Mouse (Mus musculus) spleen, adult 12 weeks (tissue): ENCODE measurements around the gene Chsy1.

Experiments
- DNase-seq: peaks from one replicate; pipeline ENCODE4 v3.0.0; 2022; ENCODE audit warnings: low spot score

Chsy1 gene

DNA sequence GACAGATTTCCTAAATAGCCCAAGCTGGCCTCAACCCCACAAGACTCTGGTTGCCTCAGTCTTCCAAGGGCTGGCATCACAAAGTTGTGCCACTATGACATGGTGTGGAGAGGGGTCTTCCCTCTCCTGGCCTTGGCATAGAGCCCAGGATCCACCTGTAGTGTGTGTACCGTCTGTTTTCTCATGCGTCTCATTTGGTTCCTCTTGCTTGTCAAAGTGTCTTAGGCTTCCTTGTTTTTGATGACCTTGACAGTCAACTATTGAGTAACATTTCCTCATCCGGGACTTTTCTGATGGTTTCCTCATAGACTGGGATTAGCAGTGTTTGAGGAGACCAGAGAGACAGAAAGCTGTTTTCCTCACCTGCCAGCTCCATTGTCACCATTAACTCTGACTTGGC, 30.8 kb downstream of the Chsy1 start:
- DNase-seq, result no peak

DNA sequence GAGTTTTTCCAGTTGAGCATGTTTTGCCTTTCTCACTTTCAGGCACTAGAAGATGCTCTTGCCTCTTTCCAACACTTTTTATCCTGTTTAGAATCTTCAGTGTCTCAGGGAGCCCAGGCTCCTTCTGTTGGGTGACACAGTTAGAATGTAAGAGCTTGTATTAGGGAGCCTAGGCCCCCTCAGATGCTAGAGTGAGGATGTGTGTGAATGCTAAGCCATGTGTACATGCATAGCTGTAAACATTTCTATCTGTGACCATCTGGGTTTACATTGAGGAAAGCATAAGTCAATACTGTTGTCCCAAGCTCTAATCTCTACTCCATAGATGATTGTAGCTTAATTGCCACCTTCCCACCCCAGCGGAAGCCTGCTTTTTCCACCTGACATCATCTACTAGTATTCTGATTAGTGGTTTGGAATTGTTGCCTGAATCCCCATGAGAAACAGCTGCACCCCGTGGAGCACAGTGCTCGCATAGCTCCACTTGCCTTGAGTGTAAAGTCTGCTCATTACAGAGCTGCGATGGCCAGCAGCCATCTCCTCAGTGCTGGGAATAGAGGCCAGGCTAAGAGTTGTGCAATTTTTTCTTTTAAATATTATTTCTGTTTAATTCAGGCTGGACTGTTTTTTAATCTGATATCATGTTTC, 31.7 kb downstream of the Chsy1 start:
- no peak for DNase-seq

DNA sequence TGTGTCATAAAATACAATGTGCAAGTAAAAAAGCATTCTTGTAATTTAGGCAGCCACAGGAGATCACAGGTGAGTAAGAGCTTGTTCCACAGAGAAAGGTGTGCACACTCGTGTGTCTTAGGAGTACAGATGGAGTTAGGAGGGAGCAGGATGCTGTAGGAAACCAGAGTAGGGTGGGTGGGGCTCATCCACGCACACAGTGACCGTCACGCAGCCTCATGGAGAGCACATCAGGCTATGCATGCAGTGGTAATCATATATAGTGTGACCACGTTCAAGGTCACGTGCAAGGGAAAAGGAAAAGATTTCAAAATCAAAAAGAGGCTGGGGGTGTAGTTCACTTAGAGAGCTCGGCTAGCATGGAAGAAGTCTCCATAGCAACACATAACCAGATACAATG, 33.2 kb downstream of the Chsy1 start:
- DNase-seq, result no peak

DNA sequence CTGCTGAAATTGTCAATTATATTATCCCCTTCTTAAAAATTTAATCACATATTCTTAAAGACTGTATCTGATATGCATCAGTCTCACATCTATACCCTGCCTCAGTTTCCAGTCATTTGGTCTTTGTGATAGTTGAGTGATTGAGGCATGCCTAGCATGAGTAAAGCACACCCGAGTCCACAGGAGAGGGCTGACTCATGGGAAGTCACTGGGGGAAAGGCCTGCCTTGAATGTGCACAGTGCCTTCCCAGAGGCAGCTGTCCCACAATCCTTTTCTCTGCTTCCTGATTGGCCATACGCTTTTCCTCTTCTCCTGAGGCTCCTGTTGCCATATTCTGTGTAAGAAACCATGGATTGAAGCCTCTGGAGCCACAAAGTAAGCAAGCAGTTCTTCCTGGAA, 35.2 kb downstream of the Chsy1 start:
- DNase-seq, result no peak

DNA sequence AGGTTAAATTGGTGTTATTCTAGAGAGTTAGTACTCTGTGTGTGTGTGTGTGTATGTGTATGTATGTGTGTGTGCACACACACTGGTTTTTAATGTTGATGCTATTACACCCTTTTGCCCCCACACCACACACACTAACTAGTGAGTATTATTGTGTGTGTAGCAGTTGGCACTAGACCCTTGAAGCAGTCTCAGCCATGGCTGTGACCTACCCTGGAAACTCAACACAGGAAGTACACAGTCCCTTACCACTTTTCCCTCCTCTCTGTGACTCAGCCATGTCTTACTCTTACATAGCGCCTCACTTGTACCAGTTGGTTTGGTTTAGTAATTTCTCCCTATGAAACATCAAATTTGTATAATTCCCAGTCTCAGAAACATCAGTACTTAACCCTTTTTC, 37.8 kb downstream of the Chsy1 start:
- no peak for DNase-seq

DNA sequence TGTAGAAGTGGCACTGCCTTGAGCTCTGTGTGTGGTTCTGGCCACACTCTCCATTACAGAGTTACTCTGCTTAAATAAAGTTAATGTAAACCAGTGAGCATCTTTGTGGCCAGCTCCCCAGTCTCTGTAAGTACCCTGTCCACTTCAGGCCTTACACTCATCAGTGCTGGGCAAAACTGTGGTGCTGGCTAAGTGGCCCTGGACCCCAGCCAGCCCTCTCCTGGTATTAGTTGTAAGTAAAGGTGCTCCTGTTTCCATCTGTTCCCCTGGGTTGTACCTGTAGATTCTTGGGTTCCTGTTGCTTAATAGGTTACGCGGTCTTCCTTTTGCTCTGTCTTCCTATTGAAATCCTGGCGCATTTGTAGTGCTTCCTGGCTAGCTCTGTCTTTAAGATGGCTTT, 38.5 kb downstream of the Chsy1 start:
- no peak for DNase-seq

DNA sequence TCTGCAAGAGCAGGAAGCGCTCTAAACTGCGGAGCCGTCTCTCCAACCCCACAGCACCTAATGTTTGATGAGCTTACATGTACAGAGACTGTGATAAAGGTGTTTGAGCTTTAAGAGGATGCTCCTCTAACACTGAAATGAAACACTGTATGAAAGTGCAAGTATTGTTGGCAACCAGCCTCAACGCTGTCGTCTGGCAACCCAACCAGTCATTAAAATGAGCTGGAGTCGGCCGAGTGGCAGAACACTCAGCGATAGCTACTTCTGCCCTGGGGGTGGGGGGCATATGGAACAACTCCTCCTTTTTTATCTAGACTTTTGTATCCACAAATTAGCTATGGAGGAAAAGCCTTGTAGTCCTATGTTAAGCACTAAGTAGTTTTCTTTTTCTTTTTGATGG, 40.2 kb downstream of the Chsy1 start:
- DNase-seq, result no peak

DNA sequence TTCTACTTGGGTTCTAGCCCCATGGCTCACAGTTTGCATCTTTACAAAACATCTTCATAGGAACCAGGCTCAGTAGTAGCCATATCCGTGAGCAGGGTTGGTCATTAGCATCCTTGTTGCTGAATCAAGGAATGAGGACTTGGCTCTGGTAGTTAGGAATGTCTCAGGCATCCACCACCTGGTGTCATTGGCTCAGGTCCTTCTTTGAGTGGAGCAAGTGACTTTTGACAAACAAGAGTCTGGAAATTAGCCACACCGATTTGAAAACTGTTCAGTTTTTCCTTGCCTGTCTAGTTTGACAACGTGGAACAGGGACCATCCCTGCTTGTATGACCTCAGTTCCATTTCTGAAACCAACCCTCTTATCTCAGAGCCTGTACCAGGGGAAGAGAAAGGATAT, 41.1 kb downstream of the Chsy1 start:
- DNase-seq, result no peak

DNA sequence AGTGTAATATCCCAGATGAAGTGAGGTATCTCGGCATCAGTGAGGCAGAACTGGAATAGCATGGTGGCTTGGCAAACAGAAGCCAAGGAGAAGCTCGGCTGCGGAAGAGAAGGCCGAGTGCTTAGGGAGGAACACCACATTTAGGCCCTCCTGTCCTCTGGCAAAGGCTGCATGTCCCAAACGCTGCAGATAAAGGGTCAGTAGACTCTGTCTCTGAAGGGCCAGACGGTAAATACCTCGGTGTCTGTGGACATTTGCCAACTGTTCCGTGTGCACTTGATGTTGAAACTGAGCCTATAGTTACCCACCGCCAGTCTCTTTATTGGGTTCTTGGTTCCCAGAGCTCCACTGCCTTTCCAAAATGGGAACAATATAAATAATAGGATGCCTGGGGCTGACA, 48.1 kb downstream of the Chsy1 start:
- DNase-seq, result no peak

DNA sequence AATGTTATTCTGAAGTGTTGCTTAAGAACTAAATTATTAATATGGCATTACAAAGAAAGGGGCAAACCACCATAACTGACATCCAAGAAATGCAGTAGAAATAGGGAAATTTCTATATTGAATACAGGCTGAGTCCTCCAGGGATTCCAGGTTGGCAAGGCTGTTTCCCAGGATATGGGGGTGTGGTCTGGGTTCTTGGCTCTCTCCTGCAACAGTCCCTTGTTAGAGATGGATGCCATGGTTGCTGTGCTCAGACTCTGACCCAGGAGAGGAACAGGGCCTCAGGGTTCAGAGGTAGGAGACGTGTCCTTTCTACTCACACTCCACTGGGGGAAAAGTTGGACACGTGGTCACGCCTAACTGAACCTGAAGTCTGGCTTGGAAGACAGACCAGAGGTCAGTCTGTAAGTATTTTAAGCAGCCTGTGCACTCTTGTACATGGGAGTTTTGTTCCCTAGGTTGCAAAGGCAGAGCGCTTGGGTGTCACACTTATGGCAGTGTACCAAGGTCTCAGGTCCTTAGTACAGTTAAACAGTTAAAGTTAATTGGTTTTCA, 48.6 kb downstream of the Chsy1 start:
- no peak for DNase-seq

DNA sequence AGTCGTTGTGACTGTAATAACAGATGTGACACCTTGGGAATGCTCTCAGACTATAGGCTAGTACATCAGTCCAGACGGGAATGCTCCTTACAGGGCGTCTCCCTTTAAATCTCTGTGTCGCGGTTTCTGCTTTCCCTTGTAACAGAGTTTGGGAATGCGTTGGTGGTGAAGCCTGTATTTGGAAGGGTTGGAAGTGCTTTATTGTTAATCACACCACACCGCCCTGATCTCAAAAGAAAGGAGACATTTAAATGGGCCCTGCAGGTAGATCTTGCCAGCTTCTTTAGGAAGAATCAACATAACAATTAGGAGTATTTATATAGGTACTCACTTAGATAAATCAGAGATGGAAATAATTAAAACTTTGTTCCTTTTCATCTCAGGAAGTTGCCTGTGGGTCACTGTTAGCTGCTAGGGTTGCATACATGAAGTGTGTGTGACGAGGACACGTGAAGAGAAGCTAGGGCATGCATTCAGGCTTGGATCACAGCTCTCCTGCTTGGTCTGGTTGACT, 49.4 kb downstream of the Chsy1 start:
- DNase-seq, result no peak

DNA sequence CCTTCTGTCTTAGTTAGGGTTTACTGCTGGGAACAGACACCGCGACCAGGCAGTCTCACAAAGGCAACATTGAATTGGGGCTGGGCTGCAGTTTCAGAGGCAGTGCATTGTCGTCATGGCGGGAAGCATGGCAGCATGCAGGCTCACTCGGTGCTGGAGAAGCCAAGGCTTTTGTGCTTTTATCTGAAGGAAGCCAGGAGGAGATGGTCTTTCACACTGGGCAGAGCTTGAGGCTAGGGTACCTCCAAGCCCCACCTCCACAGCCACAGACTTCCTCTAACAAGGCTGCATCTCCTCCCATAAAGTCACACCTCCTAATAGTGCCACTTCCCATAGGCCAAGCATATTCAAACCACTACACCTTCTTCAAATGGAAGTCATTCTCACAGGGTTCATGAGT, 50.6 kb downstream of the Chsy1 start:
- DNase-seq, result no peak

DNA sequence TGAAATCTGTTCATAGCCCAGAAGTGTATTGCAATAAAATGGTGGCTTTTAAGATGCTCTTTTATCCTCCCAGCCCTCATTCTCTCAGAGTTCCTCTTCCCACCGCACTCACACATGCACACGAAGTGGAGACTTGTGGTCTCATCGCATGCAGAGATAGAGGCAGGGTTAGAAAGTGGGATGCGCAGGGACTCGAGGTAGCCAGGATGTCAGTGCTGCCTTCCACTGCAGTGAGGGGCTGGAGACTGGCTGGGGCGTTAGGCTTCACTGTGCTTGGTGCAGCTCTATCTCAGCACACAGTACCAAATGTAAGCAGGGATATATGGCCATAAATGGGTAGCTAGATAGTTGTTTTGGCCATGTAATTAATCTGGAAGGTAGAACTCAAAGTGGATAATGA, 52.5 kb downstream of the Chsy1 start:
- DNase-seq, result no peak

DNA sequence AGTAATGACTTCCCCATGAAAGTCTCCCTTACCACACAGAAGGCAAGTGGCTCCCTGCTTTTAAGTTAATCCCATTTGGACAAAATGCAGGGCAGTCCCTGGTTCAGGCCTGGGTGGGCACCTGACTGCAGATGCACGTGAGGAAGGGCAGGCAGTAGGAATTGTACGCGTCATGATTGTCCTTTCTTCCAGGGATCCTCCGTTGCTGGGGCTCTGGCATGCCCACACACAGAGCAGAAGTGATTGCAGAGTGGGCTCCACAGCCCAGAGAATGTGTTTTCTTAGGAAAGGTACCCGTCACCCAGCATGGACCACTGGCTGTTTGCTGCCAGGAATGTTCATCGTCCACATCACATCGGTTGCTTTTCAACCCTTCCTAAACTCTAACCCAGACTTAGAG, 53.2 kb downstream of the Chsy1 start:
- DNase-seq, result no peak

DNA sequence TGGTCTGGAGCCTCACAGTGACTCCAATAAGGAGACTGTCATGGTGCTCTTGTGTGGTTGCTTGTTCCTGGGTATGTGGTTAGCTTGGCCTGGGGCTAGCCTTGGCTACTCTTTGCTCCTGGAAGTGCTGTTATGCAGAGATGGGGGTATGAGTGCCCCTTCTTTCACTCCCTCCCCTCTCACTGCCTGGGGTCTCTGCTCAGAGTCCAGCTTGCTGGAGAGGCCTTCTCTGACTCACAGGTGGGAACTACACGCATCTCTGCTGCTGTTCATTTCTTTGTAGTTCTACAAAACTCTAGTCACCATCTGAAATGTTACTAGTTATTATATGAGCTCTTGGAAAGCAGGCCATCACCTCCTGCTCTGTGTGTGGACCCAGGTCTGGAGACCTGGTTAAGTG, 53.7 kb downstream of the Chsy1 start:
- no peak for DNase-seq

DNA sequence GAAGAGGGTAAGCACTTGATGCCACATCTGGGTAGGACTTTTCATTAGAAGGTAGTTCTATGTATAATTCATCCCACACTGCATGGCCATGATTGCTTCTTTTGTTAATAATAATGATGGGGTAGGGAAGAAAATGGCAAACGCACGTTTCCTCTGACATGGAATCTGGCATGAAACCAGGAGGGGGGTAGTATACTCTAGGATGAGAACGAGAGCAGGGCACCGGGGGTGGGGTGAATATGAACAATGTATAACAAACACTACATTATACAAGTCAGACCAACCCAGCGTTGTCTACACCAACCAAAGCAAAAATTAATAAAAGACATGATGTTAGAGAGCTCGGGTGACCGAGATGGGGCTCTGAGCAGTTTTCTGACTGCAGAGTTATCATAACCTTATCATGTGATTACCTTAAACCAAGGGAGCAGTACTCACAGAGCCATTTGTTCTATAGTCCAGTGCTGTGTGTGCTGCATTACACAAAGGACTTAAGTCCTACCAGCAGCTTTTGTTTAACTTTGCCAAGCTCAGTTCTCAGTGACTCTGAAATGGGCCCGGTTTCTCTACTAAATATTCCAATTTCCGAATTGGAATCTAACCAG, 55.2 kb downstream of the Chsy1 start:
- DNase-seq, result no peak

DNA sequence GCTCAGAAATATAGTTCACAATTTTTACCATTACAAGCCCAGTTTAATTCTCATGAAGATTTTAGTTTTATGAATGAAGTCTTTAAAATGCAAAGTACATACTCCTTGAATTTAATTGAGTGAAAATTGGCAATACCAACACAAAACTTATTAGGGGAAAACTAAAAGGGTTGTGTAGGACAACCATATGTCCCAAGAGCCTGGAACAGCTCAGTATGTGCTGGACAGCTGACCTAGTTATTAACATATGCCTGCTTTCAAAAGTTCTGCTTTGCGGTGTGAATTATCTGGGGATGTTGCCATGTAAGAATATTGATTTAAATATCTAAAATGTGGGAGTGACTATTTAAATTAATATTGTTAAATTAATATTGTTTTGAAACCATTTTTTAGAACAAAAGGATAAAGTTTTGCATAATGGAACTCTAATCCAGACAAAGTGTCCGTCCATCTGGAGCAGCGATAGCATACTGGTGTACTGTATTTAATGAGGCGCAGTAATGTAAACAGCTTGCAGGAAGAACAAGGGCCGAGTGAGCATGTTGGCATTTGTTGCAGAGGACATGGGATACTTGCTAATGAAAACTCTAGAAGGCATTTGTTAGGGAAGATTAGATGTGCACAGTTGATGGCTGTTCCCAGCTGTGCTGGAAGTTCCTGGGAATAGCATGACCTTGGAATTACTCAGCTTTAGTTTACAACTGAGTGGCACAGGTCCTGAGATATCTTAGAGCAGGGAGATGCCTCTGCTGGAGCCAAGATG, 55.9 kb downstream of the Chsy1 start:
- no peak for DNase-seq

DNA sequence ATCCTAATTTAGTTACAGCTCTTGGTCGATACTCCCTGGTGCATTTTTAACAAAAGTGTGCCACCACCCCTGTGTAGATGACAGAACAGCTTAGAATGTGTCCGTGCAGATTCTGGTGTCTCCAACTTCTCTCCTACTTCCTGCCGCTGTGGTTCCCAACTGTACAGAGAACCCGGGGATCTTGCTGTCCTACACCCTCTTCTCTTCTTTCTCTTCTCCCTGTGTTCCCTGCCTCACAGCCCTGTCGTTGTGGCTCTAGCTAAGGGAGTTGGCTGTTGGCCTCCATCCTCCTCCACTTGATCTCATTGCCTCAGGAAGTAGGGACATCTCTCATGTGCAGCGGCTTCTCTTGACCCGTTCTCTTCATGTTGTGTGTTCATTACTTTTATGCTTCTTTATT, 59.6 kb downstream of the Chsy1 start:
- no peak for DNase-seq

DNA sequence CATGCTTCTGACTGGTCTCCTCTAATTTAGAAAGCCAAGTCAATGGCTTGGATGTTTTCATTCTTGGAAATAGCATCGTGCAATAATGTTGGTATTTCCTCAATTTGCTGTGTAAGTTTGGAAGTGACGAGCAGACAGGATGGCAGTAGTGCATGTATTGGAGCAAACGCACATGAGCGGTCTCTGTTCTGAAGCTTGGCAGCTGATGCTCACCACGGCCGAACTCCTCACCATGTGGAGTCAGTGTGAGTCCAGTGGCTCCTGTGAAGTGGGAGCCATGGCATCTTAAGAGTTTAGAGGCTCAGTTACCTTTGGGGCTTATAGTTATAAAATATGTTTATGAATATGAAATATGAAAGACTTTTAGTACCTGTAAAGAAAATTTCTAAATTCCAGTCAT, 60.2 kb downstream of the Chsy1 start:
- no peak for DNase-seq

DNA sequence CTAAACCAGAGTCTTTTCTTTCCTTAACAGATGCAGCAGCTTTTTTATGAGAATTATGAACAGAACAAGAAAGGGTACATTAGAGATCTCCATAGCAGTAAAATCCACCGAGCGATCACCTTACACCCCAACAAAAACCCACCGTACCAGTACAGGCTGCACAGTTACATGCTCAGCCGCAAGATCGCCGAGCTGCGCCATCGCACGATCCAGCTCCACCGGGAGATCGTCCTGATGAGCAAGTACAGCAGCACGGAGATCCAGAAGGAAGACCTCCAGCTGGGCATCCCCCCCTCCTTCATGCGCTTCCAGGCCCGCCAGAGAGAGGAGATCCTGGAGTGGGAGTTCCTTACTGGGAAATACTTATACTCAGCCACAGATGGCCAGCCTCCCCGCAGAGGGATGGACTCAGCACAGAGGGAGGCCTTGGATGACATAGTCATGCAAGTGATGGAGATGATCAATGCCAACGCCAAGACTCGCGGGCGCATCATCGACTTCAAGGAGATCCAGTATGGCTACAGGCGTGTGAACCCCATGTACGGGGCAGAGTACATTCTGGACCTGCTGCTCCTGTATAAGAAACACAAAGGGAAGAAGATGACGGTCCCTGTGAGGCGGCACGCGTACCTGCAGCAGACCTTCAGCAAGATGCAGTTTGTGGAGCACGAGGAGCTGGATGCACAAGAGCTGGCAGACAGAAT, 61.6 kb downstream of the Chsy1 start:
- DNase-seq, result no peak

DNA sequence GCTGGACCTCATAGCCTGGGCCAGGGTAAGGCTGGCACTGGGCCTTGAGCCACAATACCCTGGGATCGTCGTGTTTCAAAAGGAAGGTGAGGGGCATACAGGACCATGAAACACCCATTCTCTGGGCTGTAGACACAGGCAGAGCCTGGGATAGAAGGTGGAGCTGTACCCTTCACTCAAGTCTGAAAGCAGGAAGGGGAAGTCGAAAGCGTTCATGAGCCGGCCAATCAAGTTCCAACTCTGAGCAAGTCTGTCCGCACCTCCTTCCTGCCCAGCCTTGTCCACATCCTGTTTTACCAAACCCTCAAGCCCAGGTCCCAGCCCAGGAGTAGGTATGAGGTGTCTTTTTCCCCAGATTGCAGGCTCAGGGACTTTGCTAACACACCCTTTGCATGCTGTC, 66.4 kb downstream of the Chsy1 start:
- no peak for DNase-seq

DNA sequence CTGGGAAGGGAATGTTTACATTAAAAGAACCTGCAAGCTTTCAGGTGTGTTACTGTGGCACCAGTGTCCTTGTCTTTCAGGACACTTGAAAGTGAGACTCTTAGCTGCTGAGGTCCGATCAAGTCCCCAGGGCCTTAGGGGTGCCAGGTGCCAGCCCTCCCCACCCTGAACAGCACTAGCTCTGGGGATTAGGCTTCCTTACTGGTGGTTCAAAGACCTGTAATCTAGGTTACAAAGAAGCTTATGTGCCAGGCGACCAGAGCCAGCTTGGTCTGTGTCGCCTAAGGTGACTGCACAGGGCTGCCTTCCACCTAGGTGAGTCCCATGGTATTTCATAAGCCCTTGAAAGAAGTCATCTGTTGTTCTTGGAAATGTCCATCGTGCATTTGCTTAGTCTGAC, 66.9 kb downstream of the Chsy1 start:
- DNase-seq, result no peak

DNA sequence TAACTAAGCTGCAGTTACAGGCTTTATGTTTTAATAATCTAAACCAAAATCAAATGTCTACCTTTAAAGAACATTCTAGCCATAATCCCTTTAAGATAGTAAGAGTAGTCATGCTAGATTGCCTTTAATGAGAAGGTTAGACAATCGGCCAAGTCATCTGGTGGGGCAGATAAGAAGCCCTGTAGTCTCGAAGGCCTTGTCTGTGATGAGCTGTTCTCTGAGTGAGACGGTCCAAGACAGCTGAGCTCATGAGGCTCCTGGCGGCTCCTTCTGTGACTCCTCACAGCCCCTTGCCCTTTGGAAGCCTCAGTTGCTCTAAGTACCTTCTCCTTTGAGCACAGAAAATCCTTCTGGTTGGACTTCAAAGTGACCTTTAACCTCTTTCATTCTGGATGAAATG, 67.6 kb downstream of the Chsy1 start:
- DNase-seq, result no peak
